Mouse (Mus musculus) ES-CJ7 (cell line): ENCODE data around the gene Xylt2.

Experiments used
- DNase-seq: peaks from one replicate; pipeline ENCODE4 v3.0.0; 2011; ENCODE audit warnings: low read depth, low spot score

Xylt2 gene

GRCm38 (mm10) chr11:94615494-94615893 lies 61.8 kb downstream of the Xylt2 start:
- no peak for DNase-seq

DNA sequence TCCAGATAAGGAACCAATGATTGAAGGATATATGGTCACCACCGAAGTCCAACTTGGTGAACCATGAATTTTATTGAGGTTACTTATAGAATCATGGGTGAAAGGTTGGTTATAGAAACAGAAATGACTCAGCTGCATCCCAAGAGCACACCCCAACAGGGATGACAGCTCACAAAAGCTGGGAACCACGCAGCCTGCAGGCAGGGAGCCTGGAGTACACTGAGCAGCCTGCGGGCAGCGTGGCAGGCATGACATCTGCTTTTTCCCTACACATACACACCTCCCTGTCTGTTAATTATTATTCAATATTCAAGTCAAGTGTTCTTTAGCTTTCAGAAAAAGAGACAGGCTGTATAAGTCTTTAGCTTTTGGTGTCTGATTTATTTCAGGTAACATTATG lies 62.7 kb downstream of the Xylt2 start:
- DNase-seq = no peak
